Mouse (Mus musculus): ENCODE measurements around the gene Rtn4ip1. TPM values are rescaled to one million over a fixed set of nuclear protein-coding genes. Genes with fewer than 3 reads are reported as not detected.
"Not testable (repeated sequence)": the region's sequence is repeated elsewhere in the genome, so short reads cannot be mapped to it uniquely, and the experiment has no call there.

Gene Rtn4ip1
- polyA plus RNA-seq, 1 experiment from 2014 or later: 16.4 TPM

- Histone ChIP-seq H3K27ac (no peak overlapping the region), H3K4me2 (no peak overlapping the region), H3K27me3 (no peaks in the 10 kb centered on the region), H3K9me3 (no peaks in the 10 kb centered on the region), H3K4me3 (no peak overlapping the region), H3K4me1 (replicated peaks) (peaks cover 18% of the 10 kb centered on the region), H3K9ac (no peak overlapping the region), H3K36me3 (no peaks in the 10 kb centered on the region)
- no peak for ATAC-seq (ENCODE audit: low FRiP score)
- 89% methylated on average over 1 of the region's 1 CpGs for WGBS
These were observed 3.0 kb downstream of the Rtn4ip1 start for GRCm38 (mm10) chr10:43904569-43904968.

DNA sequence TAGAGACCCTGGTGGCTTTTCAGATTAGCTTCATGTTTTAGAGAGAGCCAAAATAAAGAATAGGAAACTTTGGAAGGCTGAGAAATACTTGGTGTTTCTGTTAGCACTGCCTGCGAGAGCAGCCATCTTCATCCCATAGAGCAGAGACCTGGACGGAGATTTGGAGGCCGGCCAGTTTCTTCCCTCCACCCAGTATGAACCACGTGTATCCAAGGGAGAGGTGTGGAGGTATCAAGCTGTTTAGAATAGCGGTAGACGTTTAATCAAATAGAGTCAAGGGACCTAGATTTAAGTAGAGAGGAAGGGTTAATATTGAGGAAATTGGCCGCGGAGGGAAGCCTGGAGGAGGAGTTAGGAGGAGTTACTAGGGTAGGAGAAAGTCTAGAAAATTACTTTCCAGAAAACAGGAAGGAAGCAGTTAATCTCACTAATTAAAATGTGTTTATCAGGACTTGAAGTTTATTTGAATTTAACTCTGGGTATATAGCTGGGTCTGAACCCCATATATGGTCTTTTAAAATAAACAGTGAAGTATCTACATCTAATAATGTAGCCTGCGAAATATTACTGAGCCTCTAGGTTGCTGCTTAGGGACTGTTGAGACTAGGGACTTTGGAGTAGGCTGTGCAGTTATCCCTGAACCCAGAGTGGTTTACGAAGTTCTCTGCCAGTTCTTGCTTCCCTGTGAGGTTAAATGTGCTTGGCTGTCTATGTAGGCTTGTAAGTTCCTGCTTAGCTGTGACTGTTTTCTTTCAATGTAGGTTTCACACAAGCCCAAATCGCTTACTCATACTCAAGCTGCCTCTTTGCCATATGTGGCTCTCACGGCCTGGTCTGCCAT lies 8.6 kb downstream of the Rtn4ip1 start:
- Histone ChIP-seq H3K27ac (no peak overlapping the region), H3K9ac (no peak overlapping the region), H3K4me2 (no peak overlapping the region), H3K27me3 (no peaks in the 10 kb centered on the region), H3K4me1 (replicated peaks) (no peaks in the 10 kb centered on the region), H3K36me3 (peaks cover 15% of the 10 kb centered on the region), H3K4me3 (no peak overlapping the region), H3K9me3 (no peaks in the 10 kb centered on the region)
- no peak for ATAC-seq (ENCODE audit: low FRiP score)
- WGBS: 90% methylated on average over 12 of the region's 12 CpGs

GRCm38 (mm10) chr10:43910873-43911142 lies 9.2 kb downstream of the Rtn4ip1 start:
- Histone ChIP-seq H3K27ac (no peak overlapping the region), H3K4me3 (no peak overlapping the region), H3K9ac (no peak overlapping the region), H3K36me3 (peaks cover 15% of the 10 kb centered on the region), H3K27me3 (no peaks in the 10 kb centered on the region), H3K4me2 (no peak overlapping the region), H3K9me3 (no peaks in the 10 kb centered on the region), H3K4me1 (replicated peaks) (no peaks in the 10 kb centered on the region)
- 91% methylated on average over 8 of the region's 8 CpGs for WGBS
- ATAC-seq (ENCODE audit: low FRiP score): no peak

GRCm38 (mm10) chr10:43912236-43912635 lies 10.6 kb downstream of the Rtn4ip1 start:
- no peaks in the 10 kb centered on the region for H3K9me3 ChIP-seq
- no peak for ATAC-seq (ENCODE audit: low FRiP score)
- H3K36me3 ChIP-seq: peaks cover 15% of the 10 kb centered on the region
- no peak overlapping the region for H3K27ac ChIP-seq
- no peaks in the 10 kb centered on the region for H3K27me3 ChIP-seq
- H3K4me1 ChIP-seq (replicated peaks): no peaks in the 10 kb centered on the region
- WGBS: 97% methylated on average over 3 of the region's 3 CpGs
- no peak overlapping the region for H3K4me2 ChIP-seq
- no peak overlapping the region for H3K4me3 ChIP-seq
- no peak overlapping the region for H3K9ac ChIP-seq

- H3K9me3 ChIP-seq: no peaks in the 10 kb centered on the region
- no peak overlapping the region for H3K9ac ChIP-seq
- peaks cover 6% of the 10 kb centered on the region for H3K36me3 ChIP-seq
- WGBS: 86% methylated on average over 12 of the region's 12 CpGs
- no peak overlapping the region for H3K27ac ChIP-seq
- no peak for ATAC-seq (ENCODE audit: low FRiP score)
- no peaks in the 10 kb centered on the region for H3K27me3 ChIP-seq
- H3K4me3 ChIP-seq: no peak overlapping the region
- no peak overlapping the region for H3K4me2 ChIP-seq
- no peaks in the 10 kb centered on the region for H3K4me1 ChIP-seq (replicated peaks)
These were observed 14.6 kb downstream of the Rtn4ip1 start for GRCm38 (mm10) chr10:43916181-43916580.

- H3K4me2 ChIP-seq: no peak overlapping the region
- H3K27me3 ChIP-seq: no peaks in the 10 kb centered on the region
- H3K9ac ChIP-seq: no peak overlapping the region
- 69% methylated on average over 2 of the region's 2 CpGs for WGBS
- no peak overlapping the region for H3K27ac ChIP-seq
- no peaks in the 10 kb centered on the region for H3K4me1 ChIP-seq (replicated peaks)
- ATAC-seq (ENCODE audit: low FRiP score): no peak
- no peaks in the 10 kb centered on the region for H3K9me3 ChIP-seq
- H3K36me3 ChIP-seq: peaks cover 7% of the 10 kb centered on the region
- H3K4me3 ChIP-seq: no peak overlapping the region
These were observed 15.1 kb downstream of the Rtn4ip1 start for GRCm38 (mm10) chr10:43916737-43917136.

GRCm38 (mm10) chr10:43918696-43919608 lies 17.3 kb downstream of the Rtn4ip1 start:
- H3K4me3 ChIP-seq: no peak overlapping the region
- peaks cover 10% of the 10 kb centered on the region; the same call in 1 of the 2 replicates for H3K36me3 ChIP-seq
- no peak overlapping the region for H3K27ac ChIP-seq
- H3K27me3 ChIP-seq: no peaks in the 10 kb centered on the region
- H3K9ac ChIP-seq: no peak overlapping the region
- ATAC-seq (ENCODE audit: low FRiP score): peak; percentile 69
- 43% methylated on average over 17 of the region's 17 CpGs for WGBS
- H3K4me2 ChIP-seq: no peak overlapping the region
- no peaks in the 10 kb centered on the region for H3K4me1 ChIP-seq (replicated peaks)
- no peaks in the 10 kb centered on the region for H3K9me3 ChIP-seq

DNA sequence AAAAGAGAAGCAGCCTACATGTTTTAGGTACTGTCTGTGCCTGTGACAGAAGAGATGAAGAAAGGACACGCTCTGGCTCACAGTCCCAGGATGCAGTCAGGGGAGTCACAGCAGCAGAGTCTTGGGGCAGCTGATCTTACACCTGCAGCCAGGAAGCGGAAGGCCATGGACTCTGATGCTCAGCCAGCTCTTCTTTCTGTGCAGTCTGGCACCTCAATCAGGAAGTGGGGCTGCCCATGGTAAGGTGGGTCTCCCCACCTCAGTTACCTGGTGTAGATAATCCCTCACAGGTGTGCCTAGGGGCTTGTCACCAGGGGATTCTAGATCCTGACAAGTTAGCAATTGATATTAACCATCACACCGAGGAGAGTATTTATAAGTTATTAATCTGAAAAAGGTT lies 21.5 kb downstream of the Rtn4ip1 start:
- WGBS: 98% methylated on average over 3 of the region's 3 CpGs
- no peak overlapping the region for H3K9ac ChIP-seq
- ATAC-seq (ENCODE audit: low FRiP score): no peak
- H3K9me3 ChIP-seq: no peaks in the 10 kb centered on the region
- no peaks in the 10 kb centered on the region for H3K4me1 ChIP-seq (replicated peaks)
- no peaks in the 10 kb centered on the region for H3K27me3 ChIP-seq
- H3K27ac ChIP-seq: no peak overlapping the region
- H3K36me3 ChIP-seq: peaks cover 15% of the 10 kb centered on the region
- no peak overlapping the region for H3K4me2 ChIP-seq
- H3K4me3 ChIP-seq: no peak overlapping the region

DNA sequence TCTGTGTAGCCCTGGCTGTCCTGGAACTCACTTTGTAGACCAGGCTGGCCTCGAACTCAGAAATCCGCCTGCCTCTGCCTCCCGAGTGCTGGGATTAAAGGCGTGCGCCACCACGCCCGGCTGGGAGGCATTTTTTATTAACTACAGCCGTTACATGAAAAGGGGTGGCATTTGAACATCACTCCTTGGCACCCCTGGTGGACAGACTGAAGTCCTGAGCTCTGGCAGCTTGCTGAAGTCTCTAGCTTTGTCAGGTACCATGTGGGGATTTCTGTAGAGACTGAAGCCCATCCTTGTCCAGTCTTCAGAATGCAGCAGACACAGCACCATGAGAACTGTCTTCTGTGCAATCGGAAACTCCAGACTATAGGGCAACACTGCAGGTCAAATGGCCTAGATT lies 24.2 kb downstream of the Rtn4ip1 start:
- H3K4me3 ChIP-seq; H3K9ac ChIP-seq; H3K9me3 ChIP-seq; H3K4me2 ChIP-seq; H3K27me3 ChIP-seq; H3K27ac ChIP-seq; H3K4me1 ChIP-seq (replicated peaks); ATAC-seq (ENCODE audit: low FRiP score): not testable (repeated sequence)
- H3K36me3 ChIP-seq: peaks cover 39% of the 10 kb centered on the region
- 92% methylated on average over 9 of the region's 9 CpGs for WGBS

DNA sequence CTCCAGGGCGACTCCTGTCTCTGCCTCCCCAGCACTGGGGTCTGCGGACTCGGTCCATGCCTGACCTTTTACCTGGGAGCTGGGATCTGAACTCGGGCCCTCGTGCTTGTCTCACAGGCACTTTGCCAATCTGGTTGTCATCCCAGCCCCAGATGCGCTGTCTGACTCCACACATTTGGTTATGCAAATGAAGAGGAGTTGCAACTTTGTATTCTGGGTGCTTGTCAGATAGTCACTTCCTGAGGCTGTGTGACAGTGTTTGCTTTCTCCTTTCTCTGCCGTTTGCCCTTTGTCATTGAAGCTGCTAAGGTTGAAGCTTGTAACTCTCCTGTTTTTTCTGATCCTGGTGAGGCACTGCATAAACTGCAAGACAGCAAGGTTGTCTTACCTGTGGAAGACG lies 26.1 kb downstream of the Rtn4ip1 start:
- Histone ChIP-seq H3K4me2 (no peak overlapping the region), H3K9me3 (no peaks in the 10 kb centered on the region), H3K27ac (no peak overlapping the region), H3K4me3 (no peak overlapping the region), H3K4me1 (replicated peaks) (no peaks in the 10 kb centered on the region), H3K27me3 (no peaks in the 10 kb centered on the region), H3K9ac (no peak overlapping the region), H3K36me3 (peaks cover 47% of the 10 kb centered on the region)
- ATAC-seq (ENCODE audit: low FRiP score): no peak
- WGBS: 81% methylated on average over 8 of the region's 8 CpGs

DNA sequence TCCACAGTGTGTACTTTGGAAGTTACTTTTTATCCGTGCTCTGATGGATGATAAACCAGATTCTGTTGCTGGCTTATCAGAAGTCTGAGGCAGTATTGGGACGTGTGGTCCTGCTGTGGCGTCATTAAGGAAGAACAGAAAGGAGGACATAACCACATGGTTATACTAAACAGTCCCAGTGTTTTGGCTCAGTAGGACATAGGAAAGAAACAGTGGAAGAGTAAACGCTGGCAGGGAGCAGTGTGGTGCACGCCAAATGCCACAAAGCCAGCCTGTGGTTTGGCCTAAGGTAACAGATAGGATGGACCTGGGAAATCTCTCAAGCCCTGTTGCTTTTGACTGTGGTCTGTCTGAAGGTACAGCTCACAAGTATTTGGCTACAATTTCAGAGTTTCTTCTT lies 27.0 kb downstream of the Rtn4ip1 start:
- H3K4me1 ChIP-seq (replicated peaks): no peaks in the 10 kb centered on the region
- ATAC-seq (ENCODE audit: low FRiP score): no peak
- H3K36me3 ChIP-seq: peaks cover 45% of the 10 kb centered on the region
- H3K9ac ChIP-seq: no peak overlapping the region
- H3K4me3 ChIP-seq: no peak overlapping the region
- H3K27me3 ChIP-seq: no peaks in the 10 kb centered on the region
- H3K27ac ChIP-seq: no peak overlapping the region
- no peak overlapping the region for H3K4me2 ChIP-seq
- 69% methylated on average over 5 of the region's 5 CpGs for whole genome bisulfite sequencing
- no peaks in the 10 kb centered on the region for H3K9me3 ChIP-seq

GRCm38 (mm10) chr10:43939136-43939662 lies 37.6 kb downstream of the Rtn4ip1 start:
- no peaks in the 10 kb centered on the region for H3K27me3 ChIP-seq
- peaks cover 16% of the 10 kb centered on the region for H3K36me3 ChIP-seq
- no peak for ATAC-seq (ENCODE audit: low FRiP score)

More at GRCm38 (mm10) chr10:43939136-43939662, 37.6 kb downstream of the Rtn4ip1 start:
- Histone ChIP-seq H3K27ac (no peak overlapping the region), H3K4me3 (no peak overlapping the region), H3K4me1 (replicated peaks) (peaks cover 6% of the 10 kb centered on the region), H3K9me3 (no peaks in the 10 kb centered on the region), H3K4me2 (no peak overlapping the region), H3K9ac (no peak overlapping the region)
- 82% methylated on average over 6 of the region's 6 CpGs for WGBS

Data from hindbrain, embryonic 13.5 days (tissue).